Mouse (Mus musculus) ES-Bruce4 (cell line): Measurements from ENCODE around the gene Vipr1.

Experiments used
- CTCF ChIP-seq: IDR thresholded peaks from one replicate; pipeline ENCODE4 v1.8.1; 2011; ENCODE audit warnings: low read depth, low read length
- POLR2A ChIP-seq: IDR thresholded peaks from one replicate; pipeline ENCODE4 v1.8.1; 2011; ENCODE audit warnings: low read length; ENCODE audit not compliant: insufficient read depth

- TF ChIP-seq CTCF (no peak), POLR2A (no peak)
Observed at GRCm38 (mm10) chr9:121706029-121706675, 63.6 kb downstream of the Vipr1 start.
